Mouse (Mus musculus): ENCODE measurements around the gene Col9a1.

The Col9a1 gene

DNA sequence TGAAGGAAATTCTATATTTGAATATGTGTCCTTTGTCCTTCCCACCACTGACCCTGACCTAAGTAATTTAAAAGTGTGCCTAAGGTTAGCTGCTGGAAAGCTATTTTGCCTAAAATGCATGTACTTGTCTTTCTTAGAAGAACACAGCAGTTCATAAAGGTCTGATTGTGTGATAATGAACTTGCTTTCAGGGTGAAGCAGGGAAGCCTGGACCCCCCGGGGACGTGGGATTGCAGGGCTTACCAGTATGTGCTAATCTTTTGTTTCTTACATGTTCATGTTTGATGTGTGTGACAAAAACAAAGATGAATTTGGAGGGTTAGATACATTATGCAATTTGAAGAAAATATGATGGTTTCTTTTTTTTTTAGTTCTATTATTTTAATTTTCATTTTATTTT lies 44.8 kb downstream of the Col9a1 start:
- DNase-seq (ENCODE audit: low read depth, low spot score) = no peak

DNA sequence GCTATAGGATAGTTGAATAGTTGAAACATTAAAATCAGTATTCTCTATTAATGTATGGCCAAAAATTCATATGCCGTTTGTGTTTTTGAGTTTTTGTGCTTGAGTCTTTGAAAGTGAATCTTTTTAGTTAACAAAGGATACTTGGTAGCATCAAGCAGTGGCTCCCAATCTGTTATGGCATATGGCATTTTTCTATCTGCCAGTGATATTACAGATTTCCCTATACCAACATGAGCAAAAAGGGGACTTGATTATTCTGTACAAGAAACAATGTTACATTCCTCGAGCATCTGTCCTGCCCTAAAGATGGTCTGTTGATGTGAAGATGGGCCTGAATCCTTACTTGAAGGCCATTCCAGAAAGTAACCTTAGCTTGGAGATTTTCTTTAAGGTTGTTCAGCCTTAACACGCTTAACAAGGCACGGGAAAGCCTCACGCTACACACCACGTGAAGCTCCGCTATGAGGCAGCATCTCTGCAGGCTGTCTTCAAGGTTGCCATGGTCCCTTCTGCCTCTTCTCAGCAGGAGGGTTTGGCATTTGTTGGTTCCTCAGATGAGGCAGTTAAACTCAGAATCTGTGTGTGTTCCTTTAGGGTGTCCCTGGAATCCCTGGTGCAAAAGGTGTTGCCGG lies 45.7 kb downstream of the Col9a1 start:
- DNase-seq (ENCODE audit: low read depth, low spot score) = no peak

DNA sequence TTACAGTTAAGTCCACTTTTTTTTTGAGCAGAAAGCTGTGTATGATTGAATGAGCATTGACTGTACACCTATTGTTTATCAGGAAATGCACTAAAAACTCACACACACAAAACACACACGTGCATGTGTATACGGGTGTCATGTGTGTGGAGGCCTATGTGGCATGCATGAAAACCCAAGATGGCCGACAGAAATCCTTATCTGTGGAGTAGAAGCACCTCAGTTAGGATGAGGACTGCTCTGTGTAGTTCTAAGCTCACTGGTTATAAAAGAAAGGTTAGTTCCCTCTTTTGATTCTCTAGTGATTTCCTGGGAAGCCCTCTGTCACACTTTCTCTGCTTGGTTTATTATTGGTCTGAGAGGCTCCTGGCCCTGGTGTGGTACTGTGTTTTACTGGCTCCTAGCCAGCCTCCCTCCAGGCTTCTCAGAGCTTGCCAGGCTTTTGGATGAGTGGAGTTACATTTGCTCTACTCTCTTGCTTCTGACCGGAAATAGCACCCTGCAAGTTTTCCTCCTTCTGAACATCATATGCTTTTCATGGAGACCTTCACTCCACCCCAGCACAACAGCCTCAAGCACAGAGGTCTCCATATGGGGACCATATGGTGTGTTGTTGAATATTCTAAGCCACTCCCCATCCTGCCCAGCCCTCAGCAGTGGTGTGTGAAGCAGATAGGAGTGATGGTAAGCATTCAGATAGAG lies 48.6 kb downstream of the Col9a1 start:
- no peak for DNase-seq (ENCODE audit: low read depth, low spot score)

DNA sequence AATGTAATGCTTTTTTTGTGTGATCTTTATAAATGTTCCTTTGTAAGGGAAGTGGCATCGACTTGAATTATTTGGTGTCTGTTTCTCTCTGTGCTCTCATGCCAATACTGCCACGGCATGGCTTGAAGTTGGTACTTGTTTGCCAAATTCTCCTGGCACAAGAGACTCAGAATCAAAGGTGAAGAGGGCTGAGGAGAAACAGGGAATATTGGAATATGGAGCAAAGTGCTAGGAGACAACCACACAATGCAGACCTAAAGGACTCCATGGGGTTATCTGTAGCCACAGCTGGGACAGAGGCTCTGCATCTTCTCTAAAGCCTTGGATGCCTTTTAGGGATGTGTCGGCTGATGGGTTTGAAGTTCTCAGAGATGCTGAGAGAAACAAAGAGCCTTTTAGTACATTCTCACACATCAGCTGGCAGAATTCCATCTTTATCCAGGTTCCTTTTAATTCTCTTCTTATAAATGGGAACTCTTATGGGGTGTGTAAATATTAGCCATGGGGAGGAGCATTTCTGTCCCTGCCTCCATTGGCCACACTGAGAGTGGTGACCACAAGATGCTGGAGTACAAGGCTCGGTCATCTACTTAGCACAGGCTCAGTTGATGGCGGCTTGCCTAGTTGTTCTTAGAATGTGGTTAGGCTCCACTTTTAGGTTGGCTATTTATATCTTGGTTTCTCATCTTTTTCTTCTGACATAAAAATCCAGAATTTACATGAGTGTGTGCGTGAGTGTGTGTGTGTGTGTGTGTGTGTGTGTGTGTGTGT lies 49.7 kb downstream of the Col9a1 start:
- no peak for DNase-seq (ENCODE audit: low read depth, low spot score)

DNA sequence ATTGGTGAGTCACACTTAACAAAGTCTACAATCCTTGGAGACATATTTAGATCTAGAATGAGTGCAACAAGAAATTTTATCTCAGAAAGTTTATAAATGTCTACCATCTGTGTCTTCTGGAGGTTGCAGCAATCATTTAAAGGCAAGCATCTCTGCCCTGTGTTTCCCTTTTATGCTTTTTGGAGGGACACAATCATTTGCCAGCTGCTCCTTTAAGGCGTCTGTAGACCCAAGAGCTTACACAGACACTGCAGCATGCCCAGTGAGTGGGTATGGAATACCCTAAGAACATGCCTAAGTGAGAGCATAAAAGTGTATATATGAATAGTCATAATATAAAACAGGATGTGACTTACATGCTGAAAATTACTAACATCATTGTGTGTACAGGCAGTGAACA lies 52.1 kb downstream of the Col9a1 start:
- DNase-seq (ENCODE audit: low read depth, low spot score) = no peak

DNA sequence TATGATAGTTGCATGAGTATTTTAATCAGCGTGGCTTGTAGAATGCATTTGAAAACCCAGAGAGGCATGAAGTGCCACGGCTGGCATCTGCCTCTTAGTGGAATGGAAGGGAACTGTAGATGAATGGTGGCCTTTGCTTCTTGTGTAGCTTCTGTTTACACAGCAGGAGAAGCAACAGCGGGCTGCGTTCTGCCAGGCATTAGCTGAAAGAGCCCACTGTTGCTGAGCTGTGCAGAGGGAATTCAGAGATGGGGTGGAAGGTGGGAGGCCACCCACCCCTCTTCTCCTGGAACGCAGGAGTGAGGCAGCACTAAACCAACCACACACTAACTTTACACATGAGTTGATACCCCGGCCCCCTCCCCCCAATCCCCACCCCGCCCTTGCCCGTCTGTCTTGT lies 53.0 kb downstream of the Col9a1 start:
- no peak for DNase-seq (ENCODE audit: low read depth, low spot score)

DNA sequence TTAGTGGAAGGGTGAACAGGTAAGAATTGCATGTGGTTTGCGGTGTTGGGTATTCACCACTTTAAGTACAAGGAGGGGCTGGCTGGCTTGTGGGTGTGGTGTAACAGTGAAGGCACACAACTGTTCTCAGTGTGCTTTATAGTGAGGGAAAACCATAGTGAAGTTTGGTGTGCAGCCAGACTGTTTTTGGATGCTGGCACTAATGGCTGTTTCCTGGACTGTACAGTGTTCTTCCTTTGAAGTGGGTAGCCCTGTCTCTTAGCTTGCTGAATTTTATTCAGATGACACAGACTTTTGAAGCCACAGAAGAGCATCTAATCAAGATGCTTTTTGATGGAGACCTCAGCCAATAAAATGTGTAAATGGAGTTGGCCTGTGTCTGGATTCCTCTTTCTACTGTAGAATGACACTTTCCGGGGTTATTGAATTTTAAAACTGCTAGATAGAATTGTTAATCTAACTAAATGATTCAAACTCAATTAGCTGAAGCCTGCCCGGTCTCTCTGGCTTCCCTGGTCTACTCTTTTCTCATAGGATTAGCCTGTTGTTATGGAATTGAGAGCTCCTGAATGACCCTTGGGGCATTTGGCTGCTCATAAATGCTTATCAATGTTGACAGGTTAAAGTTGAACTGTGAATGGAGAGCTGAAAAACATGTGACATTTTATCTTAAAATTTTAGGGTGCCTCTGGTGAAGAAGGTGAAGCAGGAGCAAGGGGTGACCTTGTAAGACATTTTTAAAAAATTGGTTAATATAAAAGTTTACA lies 54.3 kb downstream of the Col9a1 start:
- DNase-seq (ENCODE audit: low read depth, low spot score) = no peak

DNA sequence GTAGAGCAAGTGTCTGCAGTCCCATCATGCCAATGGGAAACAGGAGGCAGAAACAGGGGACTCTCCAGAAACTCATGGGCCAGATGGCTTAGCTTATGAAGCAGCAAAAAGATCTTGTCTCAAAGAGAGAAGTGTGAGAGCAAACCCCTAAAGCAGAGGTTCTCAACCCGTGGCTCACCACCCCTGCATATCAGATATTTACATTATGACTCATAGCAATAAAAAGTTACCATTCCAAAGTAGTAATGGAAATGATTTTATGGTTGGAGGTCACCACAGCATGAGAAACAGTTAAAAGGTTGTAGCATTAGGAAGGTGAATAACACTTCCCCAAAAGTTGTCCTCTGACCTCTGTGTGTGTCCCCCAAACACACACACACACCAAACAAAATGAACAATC lies 58.9 kb downstream of the Col9a1 start:
- DNase-seq (ENCODE audit: low read depth, low spot score) = no peak

DNA sequence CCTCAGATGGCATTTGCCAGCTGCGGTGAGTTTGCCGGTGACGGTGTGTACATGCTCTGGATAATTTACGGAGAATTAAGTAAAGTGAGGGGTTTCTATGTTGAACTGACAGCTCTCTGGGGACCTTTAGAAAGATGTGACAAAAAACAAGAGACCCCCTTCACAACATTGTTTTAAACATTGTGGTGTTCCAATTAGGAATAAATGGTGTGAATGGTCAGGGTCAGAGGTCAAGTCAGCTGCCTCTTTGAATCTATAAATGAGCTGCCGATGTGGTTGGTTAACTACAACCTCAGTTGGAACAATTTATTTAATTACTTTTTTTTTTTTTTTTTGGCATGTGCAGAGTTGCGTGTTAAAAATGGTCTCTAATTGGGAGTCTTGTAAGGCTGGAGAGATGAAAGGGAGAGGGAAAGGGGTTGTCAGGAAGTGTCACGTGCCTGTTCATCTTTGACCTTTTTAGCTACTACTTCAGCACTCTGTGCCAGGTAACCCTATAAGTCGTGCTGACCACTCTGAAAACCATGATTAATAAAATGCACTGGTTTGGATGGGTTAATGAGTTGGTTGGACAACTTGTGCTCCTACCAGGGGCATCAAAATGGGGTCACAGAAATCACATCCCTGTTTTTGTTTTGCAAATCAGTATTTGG lies 62.8 kb downstream of the Col9a1 start:
- no peak for DNase-seq (ENCODE audit: low read depth, low spot score)

DNA sequence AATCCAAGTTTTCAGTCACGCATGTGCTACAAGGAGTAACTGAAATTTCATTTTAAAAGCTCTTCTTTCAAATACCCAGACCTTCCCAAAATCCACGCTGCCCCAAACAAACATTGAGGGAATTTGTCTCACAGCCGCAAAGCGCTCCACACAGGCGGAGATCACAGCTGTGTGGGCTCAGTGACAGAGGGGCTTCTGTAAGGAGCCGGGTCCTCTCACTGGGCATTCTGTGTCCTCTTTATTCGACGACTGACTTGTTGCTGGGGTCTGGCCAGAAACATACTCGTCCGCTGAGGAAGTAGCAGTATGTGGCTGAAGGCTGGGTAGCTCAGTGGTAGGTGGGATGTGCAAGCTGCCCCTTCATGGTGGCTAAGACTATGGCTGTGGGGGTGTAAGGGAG lies 67.5 kb downstream of the Col9a1 start:
- DNase-seq (ENCODE audit: low read depth, low spot score) = no peak

DNA sequence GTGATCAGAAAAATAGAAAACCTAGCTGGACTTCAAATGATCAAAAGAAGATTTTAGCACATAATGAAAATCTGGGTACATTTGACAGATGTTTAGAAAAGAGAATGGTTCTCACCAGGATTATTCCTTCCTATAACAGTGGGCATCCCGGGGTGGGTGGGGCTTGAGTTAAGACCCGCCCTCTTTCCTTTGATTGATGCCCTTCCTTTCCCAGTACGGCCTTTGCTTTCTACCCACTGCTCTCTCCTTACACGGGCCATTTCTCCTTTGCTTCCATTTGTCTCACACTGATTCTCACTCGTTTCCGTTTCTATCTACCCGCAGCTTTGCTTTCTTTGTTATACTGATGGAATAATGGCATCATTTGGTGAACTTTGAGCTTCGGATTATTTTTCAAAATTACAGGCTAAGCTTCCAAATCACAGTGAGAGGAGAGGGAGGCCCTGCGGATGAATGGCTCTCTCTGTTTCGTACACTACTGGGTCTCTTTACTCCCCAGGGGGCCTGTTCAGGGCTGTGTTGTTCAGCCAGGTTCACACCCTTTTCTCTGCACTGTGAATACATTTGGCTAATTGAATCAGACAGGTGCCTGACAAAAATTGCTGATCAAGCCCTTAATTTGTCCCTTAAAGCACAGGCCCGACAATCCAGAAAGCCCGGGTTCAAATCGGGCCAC lies 68.4 kb downstream of the Col9a1 start:
- DNase-seq (ENCODE audit: low read depth, low spot score) = no peak

DNA sequence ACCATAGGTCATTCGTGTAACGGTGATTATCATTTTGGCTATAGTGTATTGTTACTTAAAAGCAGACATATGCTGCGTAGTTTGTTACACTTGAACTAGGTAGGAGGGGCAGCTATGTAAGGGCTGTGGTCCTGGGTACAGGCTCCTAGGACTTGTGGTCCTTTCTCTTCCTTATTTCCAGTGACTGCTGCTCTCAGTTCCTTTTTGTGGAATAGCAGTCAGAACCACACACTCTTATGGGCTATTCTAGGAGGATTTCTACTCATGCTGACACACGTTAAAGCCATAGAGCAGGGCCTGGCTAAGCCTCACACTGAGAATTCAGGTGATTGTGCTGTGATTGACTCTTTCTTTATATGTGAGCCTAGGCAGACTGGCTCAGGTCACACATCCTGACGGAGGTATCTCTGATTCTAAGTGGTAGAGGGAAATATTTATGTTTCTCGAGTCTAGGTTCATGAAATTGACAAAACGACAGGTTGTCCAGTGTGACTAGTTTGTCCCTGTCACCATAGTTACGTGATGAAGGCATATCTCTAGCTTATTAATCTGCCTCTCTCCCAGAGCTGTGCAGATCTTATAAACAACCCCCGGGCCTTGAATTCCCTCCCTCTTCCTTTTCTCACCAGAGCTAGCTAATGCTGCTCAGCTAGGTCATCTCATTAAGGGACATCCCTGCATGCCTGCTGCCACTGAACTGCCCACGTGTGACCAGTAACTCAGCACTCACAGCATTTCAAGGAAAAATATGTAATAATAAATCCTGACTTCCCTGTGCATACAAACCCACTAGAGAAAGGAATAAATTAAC lies 71.1 kb downstream of the Col9a1 start:
- DNase-seq (ENCODE audit: low read depth, low spot score) = no peak

DNA sequence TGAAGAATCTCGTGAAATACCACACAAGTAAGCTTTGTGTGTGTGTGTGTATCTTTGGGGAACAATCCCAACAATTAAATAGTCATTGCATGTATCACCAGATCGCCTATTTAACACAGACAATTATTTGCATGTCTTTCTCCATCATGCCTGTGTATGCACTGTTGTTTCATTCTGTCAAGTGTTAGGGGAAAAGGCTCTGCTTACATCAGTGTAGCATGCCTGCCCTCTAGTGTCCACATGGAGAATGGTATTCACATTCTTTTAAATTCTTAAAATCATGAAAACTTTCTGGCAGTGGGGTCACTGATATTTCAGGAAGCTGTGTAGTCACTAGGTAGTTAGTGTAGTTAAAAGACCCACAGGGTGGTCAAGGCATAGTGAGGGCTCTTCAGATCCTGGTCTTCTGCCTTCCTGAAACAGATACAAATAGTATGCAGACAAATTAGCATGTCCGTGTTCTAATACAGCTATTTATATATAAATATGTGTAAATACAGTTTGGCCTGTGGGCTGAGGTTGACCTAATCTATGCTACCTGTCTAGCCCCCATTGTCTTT lies 71.8 kb downstream of the Col9a1 start:
- DNase-seq (ENCODE audit: low read depth, low spot score) = no peak

DNA sequence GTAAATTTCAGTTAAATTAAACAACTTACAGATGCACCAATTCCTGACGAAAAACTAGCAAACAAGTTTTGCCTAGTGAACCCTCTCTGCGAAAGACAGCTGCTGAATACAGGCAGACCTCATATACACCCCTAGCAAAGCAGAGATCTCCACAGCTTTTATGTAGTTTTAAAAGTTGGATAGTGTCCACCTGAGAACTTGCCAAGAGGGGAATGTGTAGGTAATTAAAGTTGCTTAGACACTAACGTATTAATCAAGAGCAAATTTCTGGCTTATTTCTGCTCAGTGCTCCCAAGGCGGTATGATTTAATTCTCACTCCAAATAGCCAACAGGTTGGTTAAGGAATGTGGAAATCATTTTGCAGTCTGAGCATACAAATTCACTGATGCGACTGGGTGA lies 80.6 kb downstream of the Col9a1 start:
- no peak for DNase-seq (ENCODE audit: low read depth, low spot score)

DNA sequence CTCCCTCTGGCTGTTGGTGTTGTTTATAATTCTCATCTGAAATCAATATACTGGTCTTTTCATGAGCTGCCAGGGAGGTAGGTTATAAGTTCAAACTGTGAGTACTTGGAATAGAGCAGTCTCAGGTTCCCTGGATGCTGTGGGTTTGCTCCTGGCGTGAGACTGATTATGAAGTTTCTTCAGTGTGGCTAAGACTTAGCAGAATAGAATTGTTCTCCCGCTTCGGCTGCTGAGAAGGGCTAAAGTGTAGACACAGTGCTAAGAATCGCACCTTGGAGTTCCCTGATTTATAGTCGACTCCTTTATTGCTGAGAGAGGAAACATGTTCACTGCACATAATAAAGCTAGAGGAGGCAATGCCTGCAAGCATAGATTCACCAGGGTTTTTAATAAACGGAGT lies 82.0 kb downstream of the Col9a1 start:
- DNase-seq (ENCODE audit: low read depth, low spot score) = no peak

DNA sequence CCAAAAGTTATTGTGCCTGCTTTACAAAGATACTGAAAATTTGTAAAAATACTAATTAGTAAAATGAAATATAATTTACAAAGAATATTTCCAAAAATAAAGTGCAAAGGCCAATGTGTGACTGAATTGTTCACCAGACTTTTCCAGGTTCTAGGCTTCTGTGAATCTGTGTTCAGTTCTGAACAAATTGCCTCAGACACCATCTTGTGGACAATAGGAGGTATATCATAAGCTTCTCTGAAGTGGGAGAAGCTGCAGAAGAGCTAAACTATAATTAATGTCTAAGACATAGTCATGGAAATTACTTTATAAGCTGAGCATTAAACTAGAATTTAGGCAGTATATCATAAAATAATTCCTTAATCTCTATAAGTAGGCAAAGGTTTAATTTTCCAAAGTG lies 83.8 kb downstream of the Col9a1 start:
- DNase-seq (ENCODE audit: low read depth, low spot score) = no peak

DNA sequence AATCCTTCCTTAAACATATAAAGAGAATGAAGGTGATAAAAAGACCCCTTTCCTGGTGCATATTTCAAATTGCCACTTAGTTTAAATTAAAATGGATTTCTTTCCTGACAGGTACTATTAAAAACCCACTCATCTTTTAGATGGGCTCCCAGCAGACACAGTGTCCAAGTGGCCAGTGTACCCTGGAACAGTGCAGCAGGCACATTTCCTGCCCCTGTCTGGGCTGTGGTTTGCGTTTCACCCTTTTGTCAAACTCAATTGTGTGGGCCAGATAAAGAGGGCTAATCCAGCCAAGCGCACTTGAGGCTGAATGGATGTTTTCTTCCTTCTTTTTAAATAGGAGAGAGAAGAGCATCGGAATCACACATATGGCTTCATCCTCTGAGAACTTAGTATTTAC lies 89.6 kb downstream of the Col9a1 start:
- no peak for DNase-seq (ENCODE audit: low read depth, low spot score)

DNA sequence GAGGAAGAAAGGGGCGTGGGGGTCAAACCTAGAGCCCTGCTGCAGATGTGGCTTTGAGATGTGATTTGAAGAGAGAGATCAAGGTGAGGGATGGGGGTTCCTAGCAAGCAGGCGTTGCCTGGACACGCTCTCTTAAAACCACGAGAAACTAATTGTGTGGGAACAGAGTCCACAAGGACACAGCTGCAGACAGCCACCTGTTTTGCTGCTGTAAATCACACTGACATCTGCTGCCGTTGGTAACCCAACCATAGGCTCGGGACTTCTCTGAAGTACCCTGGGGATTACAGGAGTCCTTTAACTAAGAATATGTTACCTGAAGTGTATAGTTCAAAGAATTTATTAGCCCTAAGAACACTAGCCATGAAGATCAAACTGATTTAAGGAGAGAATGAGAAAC lies 109.0 kb downstream of the Col9a1 start:
- DNase-seq (ENCODE audit: low read depth, low spot score) = no peak

DNA sequence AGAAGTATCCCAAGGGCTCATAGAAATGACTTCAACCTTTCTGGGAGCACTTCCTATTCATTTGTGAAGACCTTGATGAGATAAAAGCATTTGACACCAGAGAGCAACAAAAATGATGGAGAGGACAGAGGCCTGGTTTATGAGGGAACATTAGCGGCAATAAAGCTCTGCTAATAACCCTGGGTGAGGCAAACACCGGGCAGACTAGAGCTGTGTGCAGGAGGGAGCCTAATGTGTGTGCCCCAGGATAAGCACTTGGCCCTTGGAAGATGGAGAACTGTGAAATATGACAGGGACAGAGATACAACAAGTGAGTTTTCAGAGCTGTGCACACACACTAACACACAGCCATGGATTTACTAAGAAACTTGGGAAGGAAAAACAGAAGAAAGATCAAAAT lies 115.1 kb downstream of the Col9a1 start:
- no peak for DNase-seq (ENCODE audit: low read depth, low spot score)

Measured in c-Kit-negative CD71-positive TER-119-positive erythroid progenitor cells, embryonic 14.5 days (primary cell).